Mouse (Mus musculus) monocyte, adult 5-6 weeks (primary cell): ENCODE results near the gene Tln2. TPM values are rescaled to one million over a fixed set of nuclear protein-coding genes. Genes with fewer than 3 reads are reported as not detected.

Experiments
- ATAC-seq: fragments of 153-309, 156-312 bp; replicated peaks from 2 replicates; pipeline ENCODE4 v1.8.0; 2017; ENCODE audit warnings: mild to moderate bottlenecking; ENCODE audit not compliant: low TSS enrichment, insufficient number of reproducible peaks, severe bottlenecking, poor library complexity, low FRiP score
- total RNA-seq: library from RNA; stranded (forward); fragments of 200-1000, 200-491, 200-594 nt; gene quantifications from 3 replicates; pipeline ENCODE4 v1.2.3, GENCODE M21; 2017

Gene Tln2
- total RNA-seq, 1 experiment from 2014 or later, result not detected

DNA sequence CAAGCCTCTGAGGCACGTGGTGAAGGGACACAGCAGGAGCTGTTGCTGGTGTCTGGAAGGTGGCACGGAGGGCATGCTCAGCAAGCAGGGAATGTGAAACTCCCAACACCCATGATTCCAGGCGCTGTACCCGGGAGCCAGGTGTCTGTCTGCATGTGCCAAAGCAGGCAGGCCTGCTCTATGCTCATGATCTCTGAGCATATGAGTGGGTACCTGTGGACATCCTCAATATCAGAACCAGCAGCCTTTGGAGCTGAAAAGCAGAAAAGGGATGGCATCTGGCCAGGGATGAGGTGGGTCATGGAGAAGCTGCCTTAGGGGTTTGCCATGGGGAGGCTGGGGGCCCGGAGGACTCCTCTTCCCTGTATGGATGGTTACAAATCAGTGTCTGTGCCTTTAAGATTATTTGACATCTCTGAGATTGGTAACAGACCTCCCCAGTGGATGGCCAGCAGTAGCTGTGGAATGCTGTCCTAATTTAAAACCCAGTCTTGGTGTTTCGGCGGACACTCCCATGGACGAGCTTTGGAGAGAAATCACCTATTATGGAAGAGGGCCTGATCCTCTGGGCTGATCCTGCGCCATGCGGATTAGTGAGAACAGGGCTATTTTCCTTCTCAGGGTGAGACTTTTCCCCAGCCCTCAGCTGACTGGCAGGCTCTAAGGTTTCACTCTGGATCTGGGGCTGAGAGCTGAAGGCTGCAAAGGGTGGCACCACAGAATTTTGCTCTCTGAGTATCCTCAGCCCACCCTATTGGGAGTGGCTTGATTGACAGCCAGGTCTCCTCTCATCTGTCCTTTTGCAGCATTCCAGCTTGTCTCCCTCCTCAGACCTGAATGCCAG, 367.8 kb downstream of the Tln2 start:
- ATAC-seq, result no peak

DNA sequence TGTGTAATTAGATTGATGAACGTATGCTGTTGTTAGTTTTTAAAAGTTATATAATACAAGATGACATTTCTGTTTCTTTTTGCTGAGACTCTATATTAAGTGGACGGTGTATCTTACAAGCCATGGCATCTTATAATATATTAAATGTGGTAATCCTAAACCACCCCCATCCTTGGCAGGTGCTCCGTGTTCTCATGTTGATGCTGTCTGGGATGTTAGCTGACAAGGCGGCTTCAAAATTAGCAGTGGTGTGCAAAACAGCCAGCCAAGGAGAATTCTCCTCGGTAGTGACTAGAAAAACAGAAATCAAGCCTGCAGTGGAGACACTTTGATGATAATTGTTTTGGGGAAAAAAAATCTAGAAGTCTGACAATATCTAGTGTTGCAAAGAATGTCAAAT, 371.8 kb downstream of the Tln2 start:
- ATAC-seq, result no peak

DNA sequence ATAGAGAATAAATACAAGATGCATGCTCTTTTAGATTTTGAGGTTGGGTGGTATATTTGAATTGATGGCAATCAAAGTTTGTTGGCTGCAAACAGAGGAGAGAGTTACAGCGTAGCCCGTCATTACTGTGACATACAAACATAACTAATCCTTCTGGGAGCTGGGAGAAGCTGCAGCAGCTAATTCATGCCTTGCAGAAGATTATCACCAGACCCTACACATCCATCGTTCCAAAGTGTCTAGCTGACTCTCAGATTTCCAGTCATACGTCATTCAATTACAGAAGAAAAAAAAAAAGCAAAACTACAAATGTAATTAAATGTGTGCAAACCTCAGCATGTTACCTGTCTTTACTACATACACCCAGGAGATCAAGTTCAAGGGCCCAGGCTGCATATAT, 372.3 kb downstream of the Tln2 start:
- ATAC-seq, result no peak

DNA sequence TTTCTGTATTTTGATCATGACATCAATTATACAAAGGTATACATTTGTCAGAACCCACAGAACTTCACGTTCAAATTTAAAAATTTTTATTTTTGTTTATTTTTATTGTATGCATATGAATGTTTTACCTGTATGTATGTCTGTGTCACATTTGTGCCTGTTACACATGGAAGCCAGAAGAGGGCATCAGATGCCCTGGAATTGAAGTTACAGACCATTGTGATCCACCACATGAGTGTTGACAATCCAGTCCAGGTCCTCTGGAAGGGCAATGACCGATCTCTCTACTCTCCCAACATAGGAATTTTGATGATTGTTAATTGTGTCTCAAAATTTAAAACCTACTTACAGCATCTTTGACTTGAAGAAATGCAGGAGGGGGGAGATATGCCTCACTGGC, 374.9 kb downstream of the Tln2 start:
- ATAC-seq, result no peak

DNA sequence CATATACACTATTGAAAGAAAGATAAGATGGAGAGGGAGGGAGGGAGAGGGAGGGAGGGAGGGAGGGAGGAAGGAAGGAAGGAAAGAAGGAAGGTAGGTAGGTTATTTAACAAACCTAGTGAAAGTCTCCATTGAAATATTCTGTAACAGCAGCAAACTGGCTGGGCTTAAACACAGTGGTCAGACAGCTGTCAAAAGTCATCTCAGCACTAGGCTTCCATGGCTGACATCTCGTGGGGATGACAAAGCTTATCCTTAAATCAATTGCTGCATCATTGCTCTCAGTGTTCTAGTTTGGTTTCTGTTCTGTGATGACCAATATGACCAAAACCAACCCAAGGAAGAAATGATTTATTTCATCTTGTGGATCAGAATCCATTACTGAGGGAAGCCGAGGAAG, 376.0 kb downstream of the Tln2 start:
- ATAC-seq, result no peak

DNA sequence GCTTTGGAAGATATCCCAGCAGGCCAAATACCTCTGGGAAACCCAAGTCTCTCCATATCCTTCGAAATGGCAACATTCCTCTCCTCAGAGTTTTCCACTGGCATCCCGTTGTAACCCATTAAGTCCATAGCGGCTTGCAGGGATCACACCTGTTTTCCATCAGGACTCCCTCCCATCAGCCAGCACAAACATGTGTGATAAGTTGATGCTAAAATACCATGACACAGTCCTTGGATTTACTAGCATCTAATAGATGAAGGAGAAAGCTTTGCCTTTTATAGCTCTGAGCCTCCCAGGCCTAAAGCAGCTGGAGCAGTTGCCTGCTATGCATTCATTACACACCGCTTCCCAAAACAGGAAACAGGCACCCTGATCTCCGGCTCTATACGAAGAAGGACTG, 377.5 kb downstream of the Tln2 start:
- no peak for ATAC-seq

DNA sequence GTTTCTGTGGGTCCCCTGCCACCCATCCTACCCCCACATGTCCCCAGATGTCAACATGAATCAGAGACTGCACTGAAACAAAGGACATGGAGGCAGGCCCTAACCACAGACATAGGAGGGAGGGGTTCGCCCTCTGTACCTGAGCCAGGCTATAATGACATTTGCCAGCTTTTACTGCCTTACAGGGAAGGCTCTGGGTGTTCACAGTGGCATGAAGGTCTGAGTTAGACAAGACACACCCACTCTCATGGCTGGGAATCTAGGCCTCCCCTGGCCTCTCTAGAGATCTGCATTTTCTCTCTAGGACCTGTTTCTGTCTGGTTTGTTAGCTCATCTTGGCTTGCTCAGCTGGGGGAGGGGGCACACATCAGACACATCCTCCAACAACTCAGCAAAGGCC, 380.8 kb downstream of the Tln2 start:
- ATAC-seq, result no peak

DNA sequence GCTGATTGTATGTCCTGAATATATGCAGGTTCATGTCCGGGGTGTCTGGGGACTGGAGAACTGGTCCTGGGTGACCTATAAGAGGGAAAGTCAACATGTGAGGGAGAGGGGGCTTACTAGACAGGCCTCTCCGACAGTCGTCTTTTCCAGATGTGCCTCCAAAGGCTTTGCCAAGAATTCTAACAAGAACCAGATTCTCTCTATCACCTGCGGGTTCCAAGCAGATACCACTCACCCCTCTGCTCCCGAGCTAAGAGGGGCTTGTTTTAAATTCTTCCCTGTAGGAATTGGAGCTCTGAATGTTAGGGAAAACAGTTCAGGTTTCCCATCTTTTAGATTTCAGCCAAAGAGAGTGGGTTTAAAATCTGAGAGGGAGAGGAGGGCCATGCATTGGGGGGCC, 381.3 kb downstream of the Tln2 start:
- ATAC-seq, result no peak

DNA sequence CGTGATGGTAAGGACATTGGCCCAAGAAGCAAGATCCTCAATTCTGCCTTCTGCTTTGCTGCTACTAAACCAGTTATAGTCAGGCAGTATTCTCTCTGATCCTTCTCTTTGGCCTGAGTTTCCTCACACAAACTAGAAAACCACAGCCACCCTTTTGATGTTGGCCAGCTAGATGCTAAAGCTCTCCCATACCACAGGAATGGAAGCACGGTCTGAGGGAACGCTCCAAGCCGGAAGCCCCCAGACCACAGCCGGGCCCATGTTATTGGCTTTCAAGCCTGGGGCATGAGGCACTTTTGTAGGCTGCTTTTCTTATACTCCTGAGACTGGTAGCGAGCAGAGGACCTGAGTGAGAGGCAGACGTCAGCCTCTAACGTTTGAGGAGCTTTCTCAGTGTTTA, 383.4 kb downstream of the Tln2 start:
- no peak for ATAC-seq

DNA sequence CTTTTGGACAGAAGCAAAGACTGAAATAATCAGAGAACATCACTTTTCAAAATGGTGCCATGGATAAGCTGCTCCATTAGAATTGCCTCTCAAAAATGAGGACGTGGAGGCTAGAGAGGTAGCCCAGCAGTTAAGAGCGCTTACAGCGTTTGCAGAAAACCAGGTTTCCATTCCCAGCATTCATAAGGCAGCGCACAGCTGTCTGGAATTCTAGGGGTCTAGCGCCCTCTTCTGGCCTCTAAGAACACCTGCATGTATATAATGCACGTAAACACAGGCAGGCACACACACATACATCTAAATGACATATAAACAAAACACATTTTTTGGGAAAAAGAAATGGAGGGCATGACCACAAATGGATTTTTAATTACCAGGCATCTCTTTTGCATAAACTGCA, 385.7 kb downstream of the Tln2 start:
- ATAC-seq, result no peak

DNA sequence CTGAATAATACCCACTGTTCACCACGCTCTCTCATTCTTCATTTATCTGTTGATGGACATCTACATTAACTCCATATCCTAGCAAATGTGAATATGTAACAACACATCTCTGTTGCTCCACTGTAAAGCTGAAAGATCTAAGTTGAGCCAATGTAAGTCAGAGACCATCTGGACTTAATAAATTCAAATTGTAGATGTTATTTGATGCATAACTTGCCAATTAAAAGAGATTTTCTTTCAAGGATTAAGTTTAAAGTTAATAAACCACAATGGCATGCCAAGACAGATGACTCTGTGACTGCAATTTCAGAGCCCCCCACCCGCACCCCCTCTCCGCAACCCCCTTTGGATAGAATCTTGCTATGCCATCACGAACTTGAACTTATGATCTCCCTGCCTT, 386.3 kb downstream of the Tln2 start:
- ATAC-seq, result no peak

DNA sequence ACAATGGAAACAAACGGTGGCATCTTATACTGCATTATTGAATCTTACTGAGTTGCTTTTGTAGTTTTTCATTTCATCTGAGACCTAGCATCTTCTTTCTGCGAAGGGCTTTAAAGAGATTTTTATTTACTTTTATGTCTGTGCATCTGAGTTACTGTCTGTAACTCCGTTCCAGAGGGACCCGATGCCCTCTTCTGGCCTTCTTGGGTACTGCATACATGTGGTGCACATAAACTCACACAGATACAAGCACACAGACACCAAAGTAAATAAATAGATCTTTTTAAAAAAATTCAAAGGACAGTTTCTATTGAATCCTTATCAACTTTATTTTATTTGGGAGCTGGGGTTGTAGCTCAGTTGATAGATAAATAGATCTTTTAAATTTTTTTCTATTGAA, 388.1 kb downstream of the Tln2 start:
- ATAC-seq, result no peak

DNA sequence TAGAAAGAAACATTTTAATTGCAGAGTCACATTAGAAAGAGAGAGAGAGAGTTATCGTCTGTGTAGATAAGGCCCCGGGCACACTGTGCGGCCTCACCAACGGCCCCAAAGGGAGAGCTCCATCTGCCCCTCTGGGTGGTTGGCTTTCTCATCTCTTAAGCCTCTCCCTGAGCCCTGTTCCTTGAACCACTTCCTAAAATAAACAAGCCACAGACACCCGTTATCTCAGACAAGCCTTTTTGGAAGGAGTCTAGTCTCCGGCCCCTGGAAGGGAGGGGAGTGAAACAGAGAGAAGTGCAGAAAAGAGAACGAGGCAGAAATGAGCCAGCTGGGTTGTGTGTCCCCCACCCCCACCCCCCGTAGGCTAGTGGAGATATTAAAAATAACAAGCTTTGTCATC, 388.7 kb downstream of the Tln2 start:
- ATAC-seq, result no peak

DNA sequence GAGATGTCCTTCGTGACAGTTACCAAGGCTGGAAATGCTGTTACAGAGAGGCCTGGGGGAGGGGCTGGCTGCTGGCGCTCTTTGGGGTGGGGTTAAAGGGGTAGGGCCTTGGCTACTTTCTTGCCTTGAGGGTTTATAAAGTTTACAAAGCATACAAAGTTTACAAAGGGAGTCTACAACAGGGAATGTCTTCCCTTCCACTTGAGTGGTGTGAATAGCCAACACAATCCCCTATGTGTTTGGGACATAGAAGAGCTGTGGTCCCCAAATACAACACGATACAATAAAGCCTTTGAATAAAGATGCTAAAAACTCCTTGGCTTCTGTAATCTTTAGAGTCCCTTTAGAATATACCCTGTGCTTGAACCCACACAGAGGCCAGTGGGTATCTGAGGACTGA, 389.5 kb downstream of the Tln2 start:
- no peak for ATAC-seq

Other genes starting within 250 kb of the Tln2 start
- gene C2cd4b, start 199.7 kb upstream of the Tln2 start, total RNA-seq, result not detected in 3 replicates